Mouse (Mus musculus) midbrain, embryonic 12.5 days (tissue): Measurements from ENCODE around the gene Tlr2. TPM values are rescaled to one million over a fixed set of nuclear protein-coding genes. Genes with fewer than 3 reads are reported as not detected.

Experiments used
- polyA plus RNA-seq: library from polyadenylated mRNA; unstranded; fragments of >200 nt; fragmentation: Nextera tagmentation; extraction: Ambion mirVana; gene quantifications from 2 replicates; pipeline ENCODE4 v1.2.1, GENCODE M21; 2016

The Tlr2 gene
- polyA plus RNA-seq, 1 experiment from 2014 or later = 1.1 TPM

Other genes starting within 250 kb of the Tlr2 start
- gene Sfrp2, start 75.4 kb downstream of the Tlr2 start, polyA plus RNA-seq = 88.5 and 92.4 TPM in 2 replicates
- gene Tmem131l, start 198.4 kb upstream of the Tlr2 start, polyA plus RNA-seq = 83.7 and 96.5 TPM in 2 replicates